Mouse (Mus musculus) spleen, adult 2 months (tissue): ENCODE results near the gene Hcrtr2.

Experiments used
- CTCF ChIP-seq: fragments of 200-500 bp; IDR thresholded peaks from 2 replicates; pipeline ENCODE4 v1.5.1; 2011; ENCODE audit warnings: mild to moderate bottlenecking, inconsistent platforms; ENCODE audit not compliant: insufficient read depth, insufficient read length, insufficient replicate concordance; ENCODE audit errors: extremely low read depth
- POLR2A ChIP-seq: fragments of 200-500 bp; IDR thresholded peaks from 2 replicates; pipeline ENCODE4 v1.6.1; 2011; ENCODE audit warnings: low read depth, low read length, inconsistent platforms

DNA sequence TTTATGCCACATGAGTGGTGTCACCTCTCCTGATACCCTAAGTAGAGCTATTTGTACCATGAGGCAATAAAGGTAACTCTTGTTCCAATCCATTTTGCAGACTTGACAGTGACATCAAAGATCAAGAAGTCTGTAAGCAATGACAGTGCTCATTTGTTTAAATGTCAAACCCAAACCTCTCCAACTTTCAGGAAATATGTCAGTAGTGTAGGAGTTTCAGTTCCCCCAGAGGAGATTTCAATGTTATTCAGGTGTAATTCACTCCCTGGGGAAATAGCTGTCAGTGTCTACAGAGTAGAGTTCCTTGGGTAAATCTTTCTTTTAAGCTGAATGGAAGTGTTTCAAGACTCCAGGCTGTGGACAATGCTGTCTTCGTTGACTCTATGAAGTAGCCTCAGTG is 2.9 kb downstream of the Hcrtr2 start:
- TF ChIP-seq CTCF (no peak), POLR2A (no peak)
